Mouse (Mus musculus): ENCODE results near the gene Ifi206.
"Not testable (repeated sequence)": the region's sequence is repeated elsewhere in the genome, so short reads cannot be mapped to it uniquely, and the experiment has no call there.

Ifi206 gene

DNA sequence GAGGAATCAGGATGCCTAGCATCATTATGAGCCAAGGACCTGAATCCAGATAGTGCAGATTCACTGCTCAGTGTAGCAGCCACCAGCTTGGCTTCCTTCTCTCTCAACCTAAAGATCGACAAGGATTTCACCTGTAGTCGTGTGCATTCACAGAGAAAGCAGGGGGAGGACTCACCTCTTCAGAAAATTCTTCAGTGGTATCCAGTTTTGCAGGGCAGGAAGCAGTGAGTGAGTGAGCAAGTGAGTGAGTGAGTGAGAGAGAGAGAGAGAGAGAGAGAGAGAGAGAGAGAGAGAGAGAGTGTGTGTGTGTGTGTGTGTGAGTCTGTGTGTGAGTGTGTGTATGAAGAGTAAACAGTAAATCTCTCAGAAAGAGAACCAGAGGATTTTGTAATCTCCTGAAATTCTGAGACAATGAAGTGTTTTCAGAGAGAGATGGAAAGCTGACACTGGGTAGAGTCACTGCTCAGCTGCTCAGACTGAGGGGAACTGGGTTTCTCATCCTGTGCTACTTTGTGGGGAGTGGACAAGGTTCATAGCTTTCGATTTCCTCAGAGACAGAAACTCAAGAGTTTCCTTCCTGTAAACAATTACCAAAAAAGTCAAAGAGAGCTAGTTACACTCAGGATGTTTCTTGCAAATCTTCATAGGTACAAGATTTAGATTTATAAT, at the start of gene Ifi206:
Gene Ifi206 (minus strand): TSS at position 230 of the 669 bp plus-strand sequence.
- DNase-seq (ENCODE audit: low spot score in 2 of 2), result not testable (repeated sequence)

DNA sequence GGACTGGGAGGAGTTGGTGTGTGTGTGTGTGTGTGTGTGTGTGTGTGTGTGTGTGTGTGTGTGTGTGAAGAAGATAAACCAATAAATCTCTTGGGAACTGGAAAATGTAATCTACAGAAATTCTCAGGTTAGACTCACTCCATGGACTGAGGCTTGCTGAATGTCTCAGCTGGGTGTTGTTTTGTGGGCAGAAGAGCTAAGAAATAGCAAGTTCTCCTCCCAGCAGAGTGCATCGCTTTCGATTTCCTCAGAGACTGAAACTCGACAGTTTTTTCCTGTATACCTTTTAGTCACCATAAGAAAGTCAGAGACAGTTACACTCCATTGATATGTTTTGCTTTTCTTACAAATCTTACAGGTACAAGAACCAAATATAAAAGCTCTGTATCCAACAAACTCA, 45.0 kb upstream of the Ifi206 start, which contains the start of gene Ifi214:
Gene Ifi214 (minus strand): TSS at position 167 of the 400 bp plus-strand sequence.
- DNase-seq (ENCODE audit: low spot score in 2 of 2), result not testable (repeated sequence)

DNA sequence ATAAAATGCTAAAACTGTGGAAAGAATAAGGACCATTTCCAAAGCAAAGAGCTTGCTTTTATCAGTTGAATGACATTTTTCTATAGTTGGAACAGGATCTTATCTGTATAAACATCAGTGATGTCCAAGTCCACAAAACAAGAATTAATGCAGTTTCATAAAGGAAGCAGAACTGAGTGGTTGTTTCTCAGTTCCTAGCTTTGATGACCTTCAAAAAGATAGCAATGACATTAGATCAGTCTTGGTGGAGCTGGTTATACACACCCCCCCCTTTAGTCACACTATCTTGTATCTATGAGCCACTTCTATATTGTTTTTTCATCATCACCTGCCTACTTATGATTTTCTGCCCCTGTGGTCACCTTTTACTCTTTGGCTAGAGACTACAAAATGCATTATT, 30.6 kb upstream of the Ifi206 start:
- DNase-seq (ENCODE audit: low spot score in 2 of 2), result no peak

DNA sequence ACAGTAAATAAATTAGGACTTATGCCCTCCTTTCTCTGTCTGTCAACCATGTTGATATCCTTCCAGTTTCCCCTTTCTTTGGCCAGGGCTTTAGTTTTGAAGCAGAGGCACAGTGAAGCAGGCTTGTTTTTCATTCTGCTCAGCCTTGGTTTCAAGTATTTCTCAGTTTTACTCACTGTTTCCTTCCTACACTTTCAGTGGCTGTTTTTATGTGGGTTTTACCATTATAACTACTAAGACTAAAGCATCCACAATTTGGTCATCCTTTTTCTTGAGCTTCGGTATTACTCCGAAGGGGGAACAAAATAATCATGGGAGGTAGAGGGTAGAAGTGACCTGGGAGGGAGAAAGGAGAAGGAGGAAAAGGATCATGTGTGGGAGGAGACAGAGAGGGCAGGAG, 19.8 kb upstream of the Ifi206 start:
- DNase-seq (ENCODE audit: low spot score in 2 of 2), result not testable (repeated sequence)

DNA sequence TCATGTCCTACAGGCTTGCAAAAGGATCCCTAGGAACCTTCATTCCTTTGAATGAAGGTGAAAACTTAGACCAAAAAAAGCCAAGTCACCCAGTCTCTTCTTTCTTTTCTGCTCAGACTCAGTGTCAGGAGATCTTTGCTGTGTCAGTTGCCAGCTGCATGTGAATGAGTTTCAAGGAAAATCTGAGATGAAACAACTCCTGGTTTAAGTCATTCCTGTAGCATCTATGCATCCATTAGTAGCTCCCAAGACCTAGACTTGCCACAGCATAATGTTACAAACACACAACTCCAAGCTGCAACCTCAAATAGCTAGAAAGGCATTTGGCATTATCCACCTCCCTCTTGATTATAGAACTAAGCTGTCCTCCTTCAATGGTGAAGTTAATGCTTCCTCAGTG, 642 bp upstream of the Ifi206 start:
- not testable (repeated sequence) for DNase-seq (ENCODE audit: low spot score in 2 of 2)

DNA sequence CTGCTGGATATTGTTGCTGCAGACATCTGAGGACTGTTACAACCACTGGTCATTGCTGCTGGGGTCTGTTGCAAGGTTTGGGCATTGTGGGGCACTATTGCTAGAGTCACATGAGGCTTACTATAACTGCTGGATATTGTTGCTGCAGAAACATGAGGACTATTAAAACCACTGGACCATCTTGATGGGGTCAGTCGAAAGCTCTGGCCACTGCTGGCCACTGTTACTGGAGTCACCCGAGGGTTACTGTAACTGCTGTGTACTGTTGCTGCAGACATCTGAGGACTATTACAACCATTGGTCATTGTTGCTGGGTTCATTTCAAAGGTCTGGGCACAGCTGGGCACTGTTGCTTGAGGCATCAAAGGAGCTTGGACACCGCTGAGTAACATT, 9.7 kb downstream of the Ifi206 start:
- not testable (repeated sequence) for DNase-seq (ENCODE audit: low spot score in 2 of 2)

DNA sequence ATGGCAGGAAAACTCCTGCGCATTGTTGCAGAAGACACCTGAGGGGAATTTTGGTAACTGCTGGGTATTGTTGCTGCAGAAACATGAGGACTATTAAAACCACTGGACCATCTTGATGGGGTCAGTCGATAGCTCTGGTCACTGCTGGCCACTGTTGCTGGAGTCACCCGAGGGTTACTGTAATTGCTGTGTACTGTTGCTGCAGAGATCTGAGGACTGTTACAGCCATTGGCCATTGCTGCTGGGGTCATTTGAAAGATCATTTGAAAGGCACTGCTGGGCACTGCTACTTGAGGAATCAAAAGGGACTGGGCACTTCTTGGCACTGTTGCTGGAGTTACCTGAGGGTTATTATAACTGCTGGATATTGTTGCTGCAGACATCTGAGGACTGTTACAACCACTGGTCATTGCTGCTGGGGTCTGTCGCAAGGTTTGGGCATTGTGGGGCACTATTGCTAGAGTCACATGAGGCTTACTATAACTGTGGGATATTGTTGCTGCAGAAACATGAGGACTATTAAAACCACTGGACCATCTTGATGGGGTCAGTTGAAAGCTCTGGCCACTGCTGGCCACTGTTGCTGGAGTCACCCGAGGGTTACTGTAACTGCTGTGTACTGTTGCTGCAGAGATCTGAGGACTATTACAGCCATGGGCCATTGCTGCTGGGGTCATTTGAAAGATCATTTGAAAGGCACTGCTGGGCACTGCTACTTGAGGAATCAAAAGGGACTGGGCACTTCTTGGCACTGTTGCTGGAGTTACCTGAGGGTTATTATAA, 10.3 kb downstream of the Ifi206 start:
- DNase-seq (ENCODE audit: low spot score in 2 of 2), result not testable (repeated sequence)

DNA sequence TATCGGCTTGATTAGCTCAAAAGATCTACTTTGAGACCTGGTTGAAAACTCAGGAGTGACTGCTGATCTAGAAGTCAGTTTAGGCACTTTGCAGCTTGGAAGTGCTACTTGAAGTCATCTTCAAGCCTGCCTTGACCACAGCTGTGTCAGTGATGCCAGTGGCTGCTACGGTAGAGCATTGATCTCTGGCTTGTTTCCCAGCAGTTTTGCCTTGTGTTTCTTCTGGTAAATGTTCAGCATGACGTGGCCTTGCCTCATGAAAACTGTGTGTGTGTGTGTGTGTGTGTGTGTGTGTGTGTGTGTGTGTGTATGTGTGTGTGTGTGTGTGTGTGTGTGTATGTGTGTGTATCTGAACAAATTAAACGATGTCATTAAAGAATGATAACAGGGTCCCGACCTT, 34.1 kb downstream of the Ifi206 start:
- no peak for DNase-seq (ENCODE audit: low spot score in 2 of 2)

DNA sequence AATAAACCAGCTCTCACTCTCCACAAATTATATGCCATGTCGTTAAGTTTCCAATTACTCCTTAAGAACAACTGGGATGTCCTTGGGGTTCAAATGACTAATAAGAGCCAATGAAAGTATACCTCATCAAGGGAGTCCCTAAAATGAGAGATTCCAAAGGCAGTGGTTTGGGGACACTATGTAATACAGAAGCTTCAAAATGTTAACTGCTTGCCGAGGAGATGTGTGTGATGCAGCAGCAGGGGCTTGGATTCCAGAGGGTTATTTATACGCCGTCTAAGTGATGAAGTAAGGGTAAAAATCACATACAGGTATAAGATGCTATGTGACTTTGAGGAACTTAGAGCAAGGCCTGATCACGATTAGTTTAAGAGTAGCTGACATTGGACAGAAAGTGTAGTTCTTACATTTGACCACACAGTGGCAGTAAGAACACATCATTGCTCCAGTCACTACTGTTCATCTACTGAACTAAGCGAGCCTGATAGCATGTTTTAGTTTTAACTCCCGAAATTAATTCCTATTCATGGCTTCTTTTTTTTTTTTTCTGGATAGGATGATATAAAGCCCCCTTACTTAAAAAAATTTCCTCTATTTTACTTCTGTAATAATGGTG, 34.6 kb downstream of the Ifi206 start:
- DNase-seq (ENCODE audit: low spot score in 2 of 2), result no peak

DNA sequence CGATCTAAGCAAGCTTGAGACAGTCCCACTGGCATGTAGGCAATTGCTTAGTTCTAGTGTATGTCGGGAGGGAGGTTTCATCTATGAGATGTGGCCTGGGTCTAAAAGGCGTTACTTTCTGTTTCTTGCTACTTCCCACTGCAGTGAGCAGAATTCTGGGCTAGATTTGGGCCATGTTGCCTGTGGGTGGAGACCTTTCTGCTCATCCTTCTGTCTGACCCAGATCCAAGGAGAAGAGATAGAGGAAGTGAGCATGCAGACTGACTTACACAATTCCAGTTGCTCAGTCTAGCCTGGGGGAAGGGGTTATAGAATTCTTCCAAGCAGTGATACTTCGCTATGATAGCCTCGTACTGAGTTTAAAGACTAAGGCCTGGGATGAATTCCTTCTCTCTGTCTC, 39.2 kb downstream of the Ifi206 start:
- DNase-seq (ENCODE audit: low spot score in 2 of 2), result no peak

DNA sequence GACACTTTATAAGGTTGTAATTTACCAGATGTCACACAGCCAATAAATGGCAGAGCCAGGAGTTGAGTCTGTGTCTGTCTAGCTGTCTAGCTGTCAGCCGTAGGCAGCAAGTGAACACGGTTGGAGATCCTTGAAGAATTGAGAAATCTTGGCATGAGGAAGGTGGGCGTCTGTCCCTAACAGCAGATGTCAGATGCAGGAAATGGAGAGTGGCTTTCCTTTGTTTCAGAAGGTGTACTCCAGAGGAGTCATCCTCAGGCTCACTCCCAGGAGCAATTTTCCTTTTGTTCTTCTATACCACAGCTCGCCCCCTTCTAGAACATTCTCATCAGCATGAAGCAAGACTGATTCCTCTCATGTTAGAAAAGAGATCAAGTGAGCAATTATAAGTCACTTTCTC, 40.2 kb downstream of the Ifi206 start:
- no peak for DNase-seq (ENCODE audit: low spot score in 2 of 2)

DNA sequence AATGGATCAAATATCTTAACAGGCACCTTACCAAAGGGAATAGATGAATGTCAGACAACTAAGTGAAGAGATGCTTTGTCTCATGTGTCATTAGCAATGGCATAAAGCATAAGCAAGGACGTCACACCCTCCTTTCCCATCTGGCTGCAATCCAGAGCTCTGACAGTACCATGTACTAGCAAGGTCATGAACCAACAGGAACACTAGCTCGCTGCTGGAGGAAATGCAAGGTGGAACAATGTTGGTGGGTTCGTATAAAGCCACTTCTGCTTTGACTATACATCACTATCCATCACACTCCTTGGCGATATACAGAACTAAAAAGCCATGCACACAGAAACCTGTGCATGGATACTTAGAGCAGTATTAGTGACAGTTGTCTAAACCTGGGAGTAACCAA, 43.8 kb downstream of the Ifi206 start:
- no peak for DNase-seq (ENCODE audit: low spot score in 2 of 2)

DNA sequence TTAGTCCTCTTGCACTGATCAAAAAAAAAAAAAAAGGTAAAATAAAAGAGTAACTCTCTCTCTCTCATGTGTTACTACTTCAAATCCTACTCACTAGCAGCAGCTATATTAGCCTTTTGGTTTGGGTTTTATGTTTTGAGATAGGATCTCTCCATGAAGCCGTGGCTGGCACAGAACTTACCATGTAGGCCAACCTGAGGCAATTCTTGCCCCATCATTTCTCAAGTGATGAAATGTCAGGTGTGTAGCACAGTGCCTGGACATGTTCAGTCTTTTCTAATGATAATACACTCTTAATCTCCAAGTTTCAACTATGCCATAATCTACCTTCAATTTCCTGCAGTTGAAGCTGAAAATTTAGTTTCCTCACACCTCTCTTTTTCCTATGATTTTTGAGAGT, 47.8 kb downstream of the Ifi206 start:
- no peak for DNase-seq (ENCODE audit: low spot score in 2 of 2)

DNA sequence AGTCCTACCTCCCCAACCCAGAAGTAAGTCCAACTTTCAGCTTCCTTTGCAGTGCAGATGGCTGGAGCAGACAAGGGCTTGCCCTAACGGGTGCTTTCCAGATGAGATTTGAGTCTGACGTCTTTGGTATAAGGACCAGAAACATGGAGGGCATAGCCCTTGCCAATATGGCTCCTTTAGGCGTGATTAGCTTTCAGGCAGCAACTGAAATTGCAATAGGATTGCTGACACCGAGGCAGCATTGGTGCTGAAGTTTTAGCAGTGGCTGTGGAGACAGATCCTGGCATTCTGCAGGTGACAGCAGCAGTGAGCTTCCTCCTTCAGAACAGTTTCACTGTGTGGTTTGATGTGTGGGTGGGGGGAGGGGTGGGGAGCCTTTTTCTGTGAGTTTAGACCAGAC, 49.6 kb downstream of the Ifi206 start:
- no peak for DNase-seq (ENCODE audit: low spot score in 2 of 2)

DNA sequence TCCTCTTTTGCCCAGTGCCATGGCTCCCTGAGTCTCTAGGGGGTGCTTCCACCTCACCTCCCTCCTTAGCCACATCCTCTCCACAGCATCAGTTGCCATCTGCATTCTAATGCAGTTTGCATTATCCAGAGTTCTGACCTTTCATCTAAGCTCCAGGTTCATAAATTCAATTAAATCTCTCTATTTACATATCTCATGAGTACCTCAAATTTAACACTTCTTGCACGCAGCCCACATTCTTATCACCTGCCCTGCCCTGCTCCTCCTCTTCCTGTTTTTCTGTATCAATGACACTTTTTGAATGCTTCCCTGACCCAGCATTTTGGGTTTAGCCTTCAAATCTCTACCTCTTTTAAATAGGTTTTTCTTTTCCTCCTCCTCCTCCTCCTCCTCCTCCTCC, 50.2 kb downstream of the Ifi206 start:
- DNase-seq (ENCODE audit: low spot score in 2 of 2), result no peak

DNA sequence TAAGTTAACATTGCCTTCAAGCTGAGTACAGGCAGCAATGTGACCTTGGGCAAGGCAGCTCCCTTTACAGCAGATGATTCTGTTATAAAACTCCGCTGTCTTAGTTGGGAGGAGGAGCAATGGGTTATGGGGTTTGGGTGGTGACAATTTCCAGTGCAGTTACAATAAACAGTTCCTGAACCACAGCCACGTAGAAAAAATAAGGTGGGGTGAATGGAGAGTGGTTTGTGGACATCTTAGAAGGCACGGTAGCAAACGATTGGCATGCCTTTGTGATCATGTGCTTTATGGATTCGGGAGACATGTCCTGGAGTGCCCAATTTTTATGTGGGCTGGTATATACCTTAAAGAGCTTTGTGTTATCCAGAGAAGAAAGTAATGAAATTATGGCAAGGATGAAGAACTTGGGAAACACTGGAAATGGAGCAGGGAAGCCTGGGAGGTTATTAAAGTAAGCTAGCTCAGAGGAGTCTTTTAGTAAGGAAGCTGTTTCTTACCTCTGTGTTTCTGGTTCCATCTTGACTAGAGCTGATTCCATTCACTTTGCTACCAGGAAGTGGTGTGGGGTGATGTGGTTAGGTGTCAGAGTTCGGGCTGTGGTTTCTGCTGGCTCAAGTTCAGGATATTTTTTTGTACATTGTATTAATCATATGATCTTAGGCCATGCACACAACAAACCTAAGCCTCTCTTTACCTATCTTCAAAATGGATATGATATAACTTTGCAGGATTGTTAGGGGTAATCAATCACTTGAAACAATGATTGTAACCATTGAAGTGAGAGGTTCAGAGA, 53.5 kb downstream of the Ifi206 start:
- no peak for DNase-seq (ENCODE audit: low spot score in 2 of 2)

DNA sequence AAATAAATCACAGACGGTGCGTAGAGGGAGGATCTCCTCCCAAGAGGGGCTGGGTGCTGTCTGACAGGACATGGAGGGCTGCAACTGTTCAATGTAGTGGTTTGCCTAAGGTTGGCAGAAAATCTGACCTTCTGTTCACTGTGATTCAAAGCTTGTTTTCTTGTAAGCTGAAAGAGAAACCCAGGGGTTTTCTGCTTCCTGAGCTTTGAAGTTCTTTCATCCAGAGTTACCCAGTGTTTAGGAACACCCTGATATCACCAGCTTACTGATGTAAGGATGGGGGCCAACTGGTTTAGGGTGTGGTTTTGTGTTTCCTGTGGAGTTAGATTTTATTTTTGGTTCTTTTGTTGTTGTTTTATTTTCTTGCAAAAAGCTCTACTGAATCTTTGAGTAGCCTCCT, 58.4 kb downstream of the Ifi206 start:
- no peak for DNase-seq (ENCODE audit: low spot score in 2 of 2)

DNA sequence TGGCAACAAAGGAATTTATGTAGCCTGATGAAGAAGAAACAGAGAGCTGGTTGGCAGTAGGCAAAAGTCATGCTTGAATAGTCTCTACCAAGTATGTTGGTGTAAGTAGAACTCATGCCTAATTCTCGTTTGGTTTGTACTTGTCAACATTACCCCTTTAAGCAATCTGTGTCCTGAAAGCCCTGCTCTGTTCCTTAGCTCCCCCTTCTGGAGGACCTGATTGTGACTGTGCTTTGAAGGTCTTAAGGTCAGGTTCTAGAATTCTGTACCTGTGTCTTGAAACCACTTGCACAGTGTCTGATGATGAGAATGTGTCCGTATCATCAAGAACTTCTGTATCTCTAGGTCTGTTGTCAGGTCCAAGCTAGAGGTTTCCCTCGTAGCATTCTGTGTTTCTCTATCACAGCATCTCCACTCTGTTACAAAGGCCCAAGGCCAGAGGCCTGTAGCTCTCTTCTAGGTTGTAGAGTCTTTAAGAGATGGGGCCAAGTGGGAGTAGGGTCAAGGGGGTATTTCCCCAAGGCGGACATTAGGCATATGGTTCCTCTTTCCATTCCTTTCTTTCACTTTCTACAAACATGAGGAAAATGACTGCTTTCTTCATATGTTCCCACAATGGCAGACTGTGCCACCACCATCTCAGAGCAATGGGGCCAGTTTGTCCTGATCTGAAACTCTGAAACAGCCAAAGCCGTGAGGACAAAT, 60.7 kb downstream of the Ifi206 start:
- no peak for DNase-seq (ENCODE audit: low spot score in 2 of 2)

DNA sequence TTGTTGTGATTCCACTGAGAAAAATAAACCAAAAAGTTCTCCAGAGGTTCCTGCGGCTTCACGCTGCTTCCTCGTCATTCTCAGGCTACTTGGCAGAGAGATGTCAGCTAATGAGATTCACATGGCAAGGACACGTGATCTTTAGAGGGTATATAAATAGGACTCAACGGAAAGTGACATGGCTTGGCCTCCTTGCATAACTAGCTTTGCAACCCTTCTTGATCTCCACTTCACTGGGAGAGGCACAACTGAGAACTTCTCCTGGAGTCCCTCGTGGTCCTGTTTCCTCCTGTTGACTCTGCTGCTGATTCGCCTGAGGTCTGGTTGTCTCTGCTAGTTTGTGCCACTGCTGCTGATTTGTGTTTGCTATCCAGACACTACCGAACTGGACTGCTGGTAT, 63.5 kb downstream of the Ifi206 start:
- no peak for DNase-seq (ENCODE audit: low spot score in 2 of 2)

DNA sequence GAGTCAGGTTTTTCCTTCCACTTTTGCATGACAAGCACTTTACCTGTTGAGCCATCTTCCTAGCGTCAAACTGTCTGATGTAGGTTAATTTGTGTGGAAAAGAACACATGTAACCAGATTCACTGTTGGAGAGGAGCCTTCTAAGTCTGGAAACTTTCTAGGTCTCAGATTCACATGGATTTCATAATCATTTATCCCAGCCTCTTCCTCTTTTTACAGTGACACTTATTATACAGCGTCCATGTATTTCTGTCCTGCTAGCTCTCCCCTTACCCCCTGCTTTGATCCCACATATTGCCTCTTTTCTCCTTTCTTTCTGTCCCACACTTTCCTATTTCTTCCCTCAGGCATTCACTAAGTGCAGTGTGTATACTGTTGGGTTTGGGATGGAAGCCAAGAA, 64.5 kb downstream of the Ifi206 start:
- DNase-seq (ENCODE audit: low spot score in 2 of 2), result no peak

DNA sequence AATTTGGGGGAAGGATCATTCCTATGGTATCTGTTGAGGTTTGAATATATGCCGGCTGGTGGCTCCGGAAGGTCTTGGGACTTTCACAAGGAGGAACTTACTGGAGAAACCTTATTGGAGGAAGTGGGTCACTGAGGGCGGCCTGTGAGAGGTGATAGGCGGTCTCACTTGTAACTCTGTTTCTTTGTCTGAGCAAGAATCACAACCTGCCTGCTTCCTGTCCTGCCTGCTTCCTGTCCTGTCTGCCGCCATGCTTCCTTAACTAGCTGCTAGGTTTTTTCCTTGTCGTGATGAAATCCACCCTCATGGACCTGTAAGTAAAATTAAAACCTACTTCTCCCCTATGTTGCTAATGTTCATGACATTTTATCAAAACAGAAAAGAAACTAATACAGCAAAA, 70.5 kb downstream of the Ifi206 start:
- DNase-seq (ENCODE audit: low spot score in 2 of 2), result peak in 1 of 2 experiments; percentile 16
